Mouse (Mus musculus) telencephalon, adult 2 months (tissue): Measurements from ENCODE around the gene Ncoa1.

Experiments used
- DNase-seq: peaks from one replicate; pipeline ENCODE4 v3.0.0-alpha.2; 2011; ENCODE audit warnings: low read depth, low spot score

Ncoa1 gene

DNA sequence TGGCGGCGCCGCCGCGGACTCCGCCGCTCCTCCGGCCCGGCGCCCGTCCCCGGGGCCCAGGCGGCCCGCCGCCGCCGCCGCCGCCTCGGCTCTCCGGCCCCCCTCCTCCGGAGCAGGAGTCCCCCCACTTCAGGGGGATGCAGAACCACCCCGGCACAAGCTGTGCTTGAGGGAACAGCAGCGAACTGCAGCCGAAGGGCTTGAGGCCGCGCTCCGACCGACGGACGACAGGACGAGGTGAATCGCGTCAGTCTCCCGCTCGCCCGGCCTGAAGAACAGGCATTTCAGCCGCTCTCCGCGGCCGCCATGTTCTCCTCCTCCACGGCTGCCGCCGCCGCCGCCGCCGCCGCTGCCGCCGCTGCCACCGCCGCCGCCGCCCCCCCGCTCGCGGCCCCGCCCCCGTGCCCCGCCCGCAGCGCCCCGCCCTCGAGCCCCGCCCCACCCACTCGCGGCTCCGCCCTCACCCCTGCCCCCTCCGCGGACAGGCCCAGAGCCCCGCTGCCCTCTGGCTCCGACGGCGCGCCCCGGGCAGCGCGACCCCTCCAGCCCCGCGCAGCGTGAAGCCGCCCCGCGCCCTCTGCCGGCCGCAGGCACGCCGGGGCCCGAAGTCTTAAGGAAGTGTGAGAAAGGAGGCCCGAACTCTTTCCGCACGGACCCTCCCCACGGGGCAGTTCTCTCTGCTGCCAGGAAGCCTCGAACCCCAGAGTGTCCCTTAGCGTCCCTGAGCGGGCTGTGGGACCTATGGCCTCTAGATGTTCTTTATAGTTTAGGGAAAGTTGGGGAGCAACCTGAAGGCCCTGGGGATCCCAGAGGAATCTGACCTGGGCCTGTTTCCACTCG, at the start of gene Ncoa1:
Gene Ncoa1 (minus strand): TSS at position 351 of the 840 bp plus-strand sequence.
- DNase-seq: no peak

DNA sequence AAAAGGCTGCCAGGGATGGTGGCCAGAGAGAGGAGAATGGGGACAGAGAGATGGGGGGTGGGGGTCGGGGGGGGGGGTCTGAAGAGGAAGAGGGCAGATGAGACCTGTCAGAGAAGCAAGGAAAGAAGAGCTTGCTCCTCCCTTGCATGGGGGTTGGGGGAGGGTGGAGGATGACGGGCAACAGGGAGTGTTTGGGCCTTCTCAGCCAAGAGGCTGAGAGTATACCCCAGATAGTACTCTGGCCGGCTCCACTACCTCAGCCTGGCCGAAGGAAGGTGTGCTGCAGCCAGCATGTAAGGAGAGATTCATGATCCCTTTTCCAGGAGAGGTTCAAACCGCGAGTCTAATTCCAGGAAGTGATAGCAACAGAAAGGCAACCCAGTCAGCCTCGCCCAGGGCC, 47.6 kb upstream of the Ncoa1 start:
- DNase-seq: no peak

DNA sequence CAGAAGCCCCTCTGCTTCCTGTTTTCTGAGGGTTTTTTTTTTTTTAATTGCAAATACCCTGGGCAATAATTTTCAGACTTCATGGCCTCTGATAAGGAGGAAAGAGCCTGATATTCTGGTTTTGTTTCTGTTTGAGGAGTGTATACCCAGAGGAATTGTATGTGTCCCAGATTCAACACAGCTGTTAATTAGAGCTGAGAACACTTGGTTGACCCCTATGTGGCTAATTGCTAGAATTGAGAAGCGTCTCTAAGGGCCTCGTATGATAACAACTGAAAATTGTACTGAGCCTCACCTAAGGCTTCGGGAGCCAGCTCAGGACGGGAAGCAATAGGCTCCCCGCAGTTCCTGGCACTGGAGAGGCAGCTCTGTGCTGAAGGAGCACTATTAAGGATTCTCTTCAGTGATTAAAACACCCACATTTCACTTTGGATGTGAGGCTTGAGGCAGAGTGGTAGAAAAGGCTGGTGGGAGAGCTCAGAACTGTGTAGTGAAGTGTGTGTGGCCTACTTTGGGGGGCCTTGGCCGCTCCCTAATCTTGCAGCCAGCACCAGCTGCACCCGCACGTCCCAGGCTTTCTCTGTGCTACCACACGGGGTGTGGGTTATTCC, 46.8 kb upstream of the Ncoa1 start:
- no peak for DNase-seq

- DNase-seq: peak; percentile 36
Observed at GRCm38 (mm10) chr12:4523208-4523607, 46.2 kb upstream of the Ncoa1 start.

DNA sequence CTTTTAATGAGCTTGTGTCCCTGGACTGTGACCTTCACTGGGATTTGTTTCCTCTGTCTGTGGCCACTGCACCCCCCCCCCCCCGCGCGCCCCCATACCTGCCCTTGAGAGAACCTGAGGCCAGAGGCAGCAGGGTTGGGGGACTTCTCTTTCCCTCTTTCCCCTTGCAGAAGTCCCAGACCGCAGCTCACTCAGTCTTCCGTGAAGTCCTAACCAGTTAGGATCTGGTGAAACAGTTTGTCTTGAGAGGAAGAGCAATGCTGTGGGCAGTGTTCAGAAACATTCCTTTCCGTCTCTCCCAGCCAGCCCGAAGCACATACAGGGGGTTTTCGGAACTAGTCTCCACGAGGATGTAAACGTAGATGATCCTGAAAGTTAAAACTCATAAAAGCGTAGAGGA, 42.0 kb upstream of the Ncoa1 start:
- no peak for DNase-seq

DNA sequence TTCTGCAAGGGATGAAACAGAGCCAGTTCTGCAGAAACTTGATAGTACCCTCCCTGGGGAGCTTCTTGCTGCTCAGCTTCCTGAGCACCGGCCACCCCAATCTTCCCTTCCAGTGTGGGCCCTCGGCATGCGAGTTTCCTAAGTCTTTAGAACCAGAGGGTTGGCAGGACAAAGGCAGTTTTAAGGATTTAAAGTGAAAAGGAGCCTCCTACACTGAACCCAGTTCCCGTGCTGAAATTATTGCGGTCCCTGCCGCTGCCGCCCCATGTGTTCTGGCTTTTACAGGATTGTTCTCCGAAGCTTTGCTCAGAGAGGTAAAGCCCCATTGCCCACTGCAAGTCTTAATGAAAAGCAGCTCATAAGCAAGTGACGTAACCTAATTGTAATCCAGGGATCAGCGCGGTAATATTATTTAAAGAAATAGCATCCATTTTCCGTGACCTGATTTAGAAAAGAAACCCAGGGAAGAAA, 32.6 kb upstream of the Ncoa1 start:
- no peak for DNase-seq

DNA sequence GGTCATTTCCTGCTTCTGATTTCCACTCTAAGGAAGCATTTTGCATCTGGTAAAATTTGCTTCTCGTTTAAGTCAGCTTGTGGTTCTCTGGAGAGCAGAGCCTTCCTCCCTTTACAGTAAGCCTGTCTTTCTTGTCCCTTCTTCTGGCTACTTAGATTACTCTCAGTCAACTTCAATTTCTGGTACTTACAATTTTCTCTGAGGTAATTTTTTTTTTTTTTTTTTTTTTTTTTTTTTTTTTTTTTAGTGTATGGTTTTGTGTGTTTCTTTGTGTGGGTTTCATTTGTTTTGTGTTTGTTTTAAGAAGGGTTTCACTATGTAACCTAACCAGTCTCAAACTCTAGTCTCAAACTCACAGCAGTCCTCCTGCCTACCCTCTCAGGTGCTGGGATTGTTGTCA, 31.2 kb upstream of the Ncoa1 start:
- no peak for DNase-seq

DNA sequence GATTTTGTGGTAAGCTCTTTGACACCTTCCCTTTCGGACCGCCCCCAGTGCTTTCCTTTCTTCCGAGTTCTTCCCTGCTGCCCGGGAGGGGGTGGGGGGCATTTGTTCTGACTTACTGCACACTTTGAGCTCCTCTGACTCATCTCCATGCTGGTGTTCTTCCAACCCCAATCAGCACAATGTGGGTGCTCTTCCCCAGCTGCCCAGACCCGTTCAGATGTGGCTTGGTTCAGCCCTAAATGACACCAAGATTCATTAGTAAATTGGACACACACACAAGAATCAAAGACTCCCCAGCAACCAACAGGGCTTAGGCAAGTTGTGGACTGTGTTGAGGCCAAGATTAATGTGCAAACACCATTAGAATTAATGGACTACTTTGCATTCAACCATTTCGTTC, 30.5 kb upstream of the Ncoa1 start:
- DNase-seq: no peak

GRCm38 (mm10) chr12:4506810-4507430, 29.9 kb upstream of the Ncoa1 start:
- no peak for DNase-seq

DNA sequence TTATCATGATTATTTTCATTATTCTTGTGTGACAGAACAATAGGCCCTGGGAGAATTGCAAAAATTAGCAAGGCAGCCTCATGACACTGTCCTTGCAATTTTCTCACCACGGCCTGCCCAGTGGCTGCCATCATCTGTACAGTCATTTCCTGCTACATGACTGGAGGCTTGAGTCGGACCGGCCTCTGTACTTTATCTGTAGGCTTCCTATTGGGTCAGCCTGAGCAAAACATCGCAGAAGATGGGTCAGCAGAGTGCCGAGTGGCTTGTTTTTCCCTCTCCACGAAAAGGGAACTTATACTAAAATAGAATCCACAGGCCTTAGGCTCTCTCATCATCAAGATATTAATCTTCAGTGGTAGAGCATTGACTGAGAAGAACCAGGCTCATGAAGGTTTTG, 28.3 kb upstream of the Ncoa1 start:
- DNase-seq: no peak

DNA sequence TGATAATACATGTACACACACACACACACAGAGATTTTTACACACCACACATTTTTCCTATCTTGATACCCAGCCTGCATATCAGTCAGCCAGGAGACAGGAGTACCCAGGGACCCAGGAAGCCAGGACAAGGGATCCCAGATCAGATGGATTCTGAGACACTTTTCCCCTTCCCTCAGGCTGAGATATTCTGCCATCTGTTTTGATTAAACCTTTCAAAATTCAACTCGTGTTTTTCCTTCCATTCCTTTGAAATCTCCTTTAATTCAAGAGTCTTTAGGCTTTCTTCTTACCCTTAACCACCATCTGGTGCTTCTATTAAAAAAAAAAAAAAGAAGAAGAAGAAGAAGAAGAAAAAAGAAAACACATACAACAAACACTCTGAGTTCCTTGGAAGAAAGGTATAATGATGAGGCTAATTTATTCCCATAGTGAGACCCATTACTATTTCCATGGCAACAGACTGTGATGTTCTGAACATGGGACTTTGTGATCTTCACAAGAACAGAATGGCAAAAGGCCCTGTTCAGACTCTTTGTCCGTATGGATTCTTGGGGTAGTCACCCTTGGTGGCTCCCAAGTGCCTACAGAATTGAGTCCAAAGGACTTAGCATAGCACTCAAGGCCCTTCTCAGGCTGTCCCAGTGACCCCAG, 26.8 kb upstream of the Ncoa1 start:
- no peak for DNase-seq

- DNase-seq: peak; percentile 83
Observed at GRCm38 (mm10) chr12:4501916-4502315, 24.9 kb upstream of the Ncoa1 start.

DNA sequence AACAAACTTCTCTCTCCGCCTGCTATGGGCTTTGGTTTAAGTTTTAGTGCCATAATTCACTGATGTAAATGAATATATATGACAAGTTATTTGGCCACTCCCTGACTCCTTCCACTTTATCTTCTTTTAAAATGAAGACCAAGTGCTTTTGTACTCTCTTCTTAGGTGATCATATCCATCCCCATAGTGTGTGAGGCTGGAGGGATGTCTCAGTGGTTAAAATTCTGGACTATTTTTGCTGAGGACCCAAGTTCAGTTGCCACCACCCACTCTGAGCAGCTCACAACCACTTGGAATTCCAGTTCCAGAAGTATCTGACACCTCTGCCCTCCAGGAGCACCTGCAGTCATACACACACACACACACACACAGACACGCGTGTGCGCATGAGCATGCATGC, 23.5 kb upstream of the Ncoa1 start:
- DNase-seq: no peak

GRCm38 (mm10) chr12:4499651-4500175, 22.7 kb upstream of the Ncoa1 start:
- no peak for DNase-seq

DNA sequence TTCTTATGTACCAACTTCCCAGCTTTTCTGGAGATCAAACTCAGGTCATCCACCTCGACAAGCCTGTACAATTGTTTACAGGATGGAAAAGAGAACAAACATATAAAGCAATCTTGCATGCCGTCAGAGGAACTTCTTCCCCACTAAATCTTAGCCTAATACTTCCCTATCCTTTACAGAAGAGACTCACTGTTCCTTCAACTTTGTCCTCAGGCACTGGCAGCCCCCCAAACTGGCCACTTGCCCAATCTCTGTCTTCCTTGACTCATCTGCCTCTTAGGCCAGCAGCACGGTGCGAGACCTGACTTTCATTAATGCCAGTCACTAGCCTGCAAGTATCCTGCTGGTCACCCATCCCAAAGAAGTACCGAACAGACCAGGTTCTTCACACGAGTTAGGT, 11.4 kb upstream of the Ncoa1 start:
- DNase-seq: no peak

DNA sequence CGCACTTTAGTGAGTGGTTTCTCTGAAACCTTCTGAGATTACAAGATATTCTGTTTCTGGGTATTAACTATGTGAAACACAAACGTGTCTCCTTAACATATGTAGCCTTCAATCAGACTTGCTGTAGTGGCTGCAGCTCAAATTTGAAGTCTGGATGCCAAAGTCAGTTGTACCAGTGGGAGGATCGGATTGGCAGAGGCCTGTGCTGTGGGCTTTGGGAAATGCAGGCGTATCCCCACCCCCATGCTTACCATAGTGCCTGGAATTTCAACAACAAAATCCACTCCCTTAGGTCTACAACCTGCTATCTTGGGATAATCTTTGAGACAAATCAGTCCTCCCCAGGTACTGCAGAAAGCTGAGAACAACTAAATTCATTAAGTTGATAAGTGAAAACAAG, 6.4 kb upstream of the Ncoa1 start:
- no peak for DNase-seq

DNA sequence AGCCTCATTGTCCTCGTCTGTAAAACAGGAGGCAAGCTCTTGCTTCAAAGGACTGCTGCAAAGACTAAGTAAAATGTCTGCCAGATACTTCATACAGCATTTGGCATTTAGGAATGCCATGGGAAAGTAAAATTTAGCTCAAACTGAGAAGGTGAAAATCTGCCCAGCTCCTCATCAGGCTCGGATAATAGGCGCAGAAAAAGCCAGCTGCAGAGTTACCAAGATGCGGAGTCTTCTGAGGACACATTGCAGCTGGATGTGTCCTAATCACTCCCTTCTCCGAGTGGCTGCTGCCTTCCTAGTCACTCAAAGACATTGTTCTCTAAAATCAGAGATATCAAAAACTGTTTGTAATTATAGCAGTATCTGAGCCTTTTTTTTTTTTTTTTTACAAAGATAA, 4.7 kb upstream of the Ncoa1 start:
- no peak for DNase-seq

GRCm38 (mm10) chr12:4480250-4480649, 3.3 kb upstream of the Ncoa1 start:
- no peak for DNase-seq

- DNase-seq: no peak
Observed at GRCm38 (mm10) chr12:4479171-4479881, 2.3 kb upstream of the Ncoa1 start.

- DNase-seq: no peak
Observed at GRCm38 (mm10) chr12:4477941-4478795, 1.2 kb upstream of the Ncoa1 start.
